Mouse (Mus musculus): ENCODE measurements at regions not wholly inside any gene's neighbourhood (a gene's known extent, or its start where the extent isn't known, plus 50 kb on each side); places are given as distances from the start of the nearest gene placed in this dataset.

DNA sequence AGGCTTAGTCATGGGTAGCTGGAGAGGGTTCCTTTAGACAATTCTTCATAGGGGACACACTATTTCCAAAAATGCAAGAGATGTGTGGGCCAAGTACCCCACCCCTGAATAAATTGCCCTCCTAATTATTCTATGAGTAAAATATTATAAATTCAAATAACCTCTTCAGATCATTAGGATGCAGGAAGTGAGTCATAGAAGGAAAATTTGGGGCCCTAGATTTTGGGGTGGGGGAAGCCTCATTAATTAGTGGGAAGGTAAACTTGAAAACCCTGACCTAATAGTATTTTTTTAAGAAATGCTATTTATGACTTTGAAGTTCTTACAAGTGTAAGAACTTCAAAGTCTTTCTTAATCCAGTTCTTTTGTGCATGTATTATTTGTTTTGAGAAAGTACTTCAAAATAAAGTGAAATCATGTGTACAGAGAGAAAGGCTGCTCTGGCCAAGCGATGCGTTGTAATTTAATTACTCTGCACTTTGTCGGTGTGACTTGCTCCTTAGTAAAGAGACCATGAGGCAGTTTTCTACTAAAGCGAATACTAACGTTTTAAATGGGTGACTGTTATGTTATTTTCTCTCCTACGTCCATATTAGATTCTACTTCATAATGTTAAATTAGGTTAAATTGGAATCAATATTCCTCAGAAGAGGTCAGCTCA lies 200.6 kb downstream of the Tgfb2 start:
- H3K27me3 ChIP-seq (ENCODE audit: insufficient read depth, low read length), result no peaks in the 10 kb centered on the region
- no peak overlapping the region for H3K9ac ChIP-seq
- H3K4me1 ChIP-seq (ENCODE audit: insufficient read depth), result no peaks in the 10 kb centered on the region
- no peaks in the 10 kb centered on the region for H3K9me3 ChIP-seq (ENCODE audit: low read length)
- H3K36me3 ChIP-seq (ENCODE audit: insufficient read depth), result no peaks in the 10 kb centered on the region
- no peak overlapping the region for H3K4me2 ChIP-seq (ENCODE audit: low read depth)
- no peak overlapping the region for H3K4me3 ChIP-seq (ENCODE audit: low read depth, low read length)
- ATAC-seq (no peak), DNase-seq (no peak)
- H3K27ac ChIP-seq (ENCODE audit: low read depth, low read length), result no peak overlapping the region
- 14% methylated on average over 6 of the region's 6 CpGs for WGBS
- no peak for TF ChIP-seq CTCF (IDR thresholded peaks at IDR 0.05; ENCODE audit: low read depth)

DNA sequence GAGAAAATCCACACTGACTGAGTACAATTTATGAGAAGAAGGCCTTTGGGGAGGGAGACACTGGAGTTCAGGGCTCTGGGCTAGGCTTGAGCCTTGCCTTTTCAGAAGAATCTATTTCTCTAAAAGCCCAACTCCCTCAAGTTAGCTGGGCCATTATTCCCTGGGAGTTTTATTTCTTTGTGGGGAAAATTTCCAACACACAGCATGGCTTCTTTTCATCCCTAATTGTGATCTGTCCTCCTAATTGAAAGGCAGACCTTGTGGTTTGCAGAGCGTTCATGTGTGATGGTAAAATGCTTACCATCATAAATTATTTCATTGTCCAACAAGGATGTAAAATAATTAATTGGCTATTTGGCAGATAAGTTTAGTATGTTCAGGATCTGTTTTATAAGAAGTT lies 204.1 kb downstream of the Tgfb2 start:
- ATAC-seq, result no peak
- Histone ChIP-seq H3K4me3 (ENCODE audit: low read depth, low read length) (no peak overlapping the region), H3K27me3 (ENCODE audit: insufficient read depth, low read length) (no peaks in the 10 kb centered on the region), H3K4me1 (ENCODE audit: insufficient read depth) (no peaks in the 10 kb centered on the region), H3K27ac (ENCODE audit: low read depth, low read length) (no peak overlapping the region), H3K9ac (no peak overlapping the region), H3K4me2 (ENCODE audit: low read depth) (no peak overlapping the region), H3K36me3 (ENCODE audit: insufficient read depth) (no peaks in the 10 kb centered on the region), H3K9me3 (ENCODE audit: low read length) (no peaks in the 10 kb centered on the region)
- 26% methylated on average over 1 of the region's 1 CpGs for WGBS
- no peak for TF ChIP-seq CTCF (IDR thresholded peaks at IDR 0.05; ENCODE audit: low read depth)
- no peak for DNase-seq

- no peak overlapping the region for H3K4me3 ChIP-seq (ENCODE audit: low read depth, low read length)
- no peaks in the 10 kb centered on the region for H3K9me3 ChIP-seq (ENCODE audit: low read length)
- H3K9ac ChIP-seq, result no peak overlapping the region
- no peaks in the 10 kb centered on the region for H3K4me1 ChIP-seq (ENCODE audit: insufficient read depth)
- DNase-seq, result no peak
- no peak overlapping the region for H3K4me2 ChIP-seq (ENCODE audit: low read depth)
- WGBS, result 79% methylated on average over 1 of the region's 1 CpGs
- TF ChIP-seq CTCF (IDR thresholded peaks at IDR 0.05; ENCODE audit: low read depth), result no peak
- H3K36me3 ChIP-seq (ENCODE audit: insufficient read depth), result no peaks in the 10 kb centered on the region
- no peaks in the 10 kb centered on the region for H3K27me3 ChIP-seq (ENCODE audit: insufficient read depth, low read length)
- no peak overlapping the region for H3K27ac ChIP-seq (ENCODE audit: low read depth, low read length)
- no peak for ATAC-seq
Observed at GRCm38 (mm10) chr1:186497872-186498271, 207.9 kb downstream of the Tgfb2 start.

DNA sequence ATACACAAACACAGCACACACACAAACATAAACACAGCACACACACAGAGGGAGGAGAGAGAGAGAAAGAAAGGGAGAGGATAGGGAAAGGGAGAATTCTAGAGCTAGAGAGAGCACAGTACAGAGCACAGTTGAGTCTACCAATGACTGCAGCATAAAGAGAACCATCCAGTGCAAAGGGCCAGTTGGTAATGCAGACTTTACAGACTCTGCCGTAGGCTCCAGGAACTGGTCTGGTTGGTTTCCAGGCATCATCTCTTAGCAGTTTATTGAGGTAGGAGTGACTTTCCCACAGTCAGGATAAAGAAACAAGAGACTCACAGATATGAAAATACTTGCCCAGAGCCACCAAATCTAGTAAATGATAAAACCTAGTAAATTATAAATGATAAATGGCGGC lies 208.5 kb downstream of the Tgfb2 start:
- 93% methylated on average over 2 of the region's 2 CpGs for WGBS
- ATAC-seq, result no peak
- no peak overlapping the region for H3K27ac ChIP-seq (ENCODE audit: low read depth, low read length)
- H3K27me3 ChIP-seq (ENCODE audit: insufficient read depth, low read length), result no peaks in the 10 kb centered on the region
- no peak overlapping the region for H3K4me3 ChIP-seq (ENCODE audit: low read depth, low read length)
- no peak for DNase-seq
- H3K9me3 ChIP-seq (ENCODE audit: low read length), result no peaks in the 10 kb centered on the region
- H3K36me3 ChIP-seq (ENCODE audit: insufficient read depth), result no peaks in the 10 kb centered on the region
- TF ChIP-seq CTCF (IDR thresholded peaks at IDR 0.05; ENCODE audit: low read depth), result no peak
- no peak overlapping the region for H3K4me2 ChIP-seq (ENCODE audit: low read depth)
- H3K9ac ChIP-seq, result no peak overlapping the region
- H3K4me1 ChIP-seq (ENCODE audit: insufficient read depth), result no peaks in the 10 kb centered on the region

- no peak for ATAC-seq
- no peak for DNase-seq
- TF ChIP-seq CTCF (IDR thresholded peaks at IDR 0.05; ENCODE audit: low read depth), result no peak
- Histone ChIP-seq H3K27me3 (ENCODE audit: insufficient read depth, low read length) (no peaks in the 10 kb centered on the region), H3K9me3 (ENCODE audit: low read length) (no peaks in the 10 kb centered on the region), H3K36me3 (ENCODE audit: insufficient read depth) (no peaks in the 10 kb centered on the region), H3K27ac (ENCODE audit: low read depth, low read length) (no peak overlapping the region), H3K4me2 (ENCODE audit: low read depth) (no peak overlapping the region), H3K4me3 (ENCODE audit: low read depth, low read length) (no peak overlapping the region), H3K4me1 (ENCODE audit: insufficient read depth) (no peaks in the 10 kb centered on the region), H3K9ac (no peak overlapping the region)
- 90% methylated on average over 5 of the region's 5 CpGs for WGBS
Observed at GRCm38 (mm10) chr1:186494411-186494783, 211.4 kb downstream of the Tgfb2 start.

DNA sequence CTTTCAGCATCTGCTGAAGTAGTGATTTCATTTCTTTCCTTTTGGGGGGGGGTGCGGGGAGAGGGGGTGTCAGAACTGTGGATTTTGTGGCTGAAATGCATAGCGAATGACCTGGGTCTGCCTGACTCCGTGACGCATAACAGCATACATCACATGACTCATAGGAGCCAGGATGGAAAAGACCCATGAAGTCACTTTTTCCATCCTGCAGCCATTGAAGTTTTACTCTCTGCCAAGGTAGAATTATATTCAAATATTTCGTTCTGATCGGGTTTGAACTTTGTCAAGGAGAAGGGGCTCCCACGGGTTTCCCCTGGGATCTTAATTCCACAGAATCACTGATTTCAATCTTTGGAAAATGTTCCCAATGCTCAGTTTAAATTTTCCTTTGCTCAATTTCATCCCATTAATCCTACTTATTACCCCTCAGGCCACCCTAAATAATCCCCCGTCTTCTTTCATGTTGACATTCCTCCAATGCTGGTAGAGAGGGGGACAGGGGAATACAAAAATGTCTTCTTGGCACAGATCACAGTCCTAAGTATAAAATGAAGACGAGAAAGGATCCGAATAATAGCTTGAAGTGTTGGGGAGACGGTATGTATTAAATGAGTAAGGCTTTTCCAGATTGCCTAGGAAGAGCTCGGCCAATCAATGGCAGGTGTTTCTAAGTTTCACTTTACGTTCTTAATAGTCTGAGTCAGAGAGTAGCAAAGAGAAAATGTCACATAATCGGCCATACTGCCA lies 212.0 kb downstream of the Tgfb2 start:
- TF ChIP-seq CTCF (IDR thresholded peaks at IDR 0.05; ENCODE audit: low read depth), result no peak
- 80% methylated on average over 14 of the region's 14 CpGs for WGBS

DNA sequence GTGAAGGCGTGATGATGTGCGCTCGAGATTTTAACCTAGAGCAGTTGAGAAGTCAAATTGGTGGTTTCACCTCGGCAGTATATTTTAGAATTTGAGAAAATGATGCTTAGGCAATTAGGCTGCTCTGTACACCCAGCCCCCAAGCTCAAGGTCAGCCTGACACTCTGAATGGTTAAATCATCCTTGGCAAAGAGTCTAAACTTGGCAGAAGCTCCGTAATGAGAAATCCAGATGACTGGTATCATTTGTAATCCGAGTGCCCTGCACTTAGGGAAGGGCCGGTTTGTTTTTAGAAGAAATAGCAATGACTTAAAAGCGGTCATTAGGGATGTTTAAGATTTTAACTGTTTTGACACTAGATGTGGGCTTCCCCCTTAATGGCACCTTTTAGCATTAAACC lies 223.6 kb downstream of the Tgfb2 start:
- Histone ChIP-seq H3K36me3 (ENCODE audit: insufficient read depth) (no peaks in the 10 kb centered on the region), H3K4me2 (ENCODE audit: low read depth) (no peak overlapping the region), H3K27me3 (ENCODE audit: insufficient read depth, low read length) (no peaks in the 10 kb centered on the region), H3K27ac (ENCODE audit: low read depth, low read length) (no peak overlapping the region), H3K9ac (no peak overlapping the region), H3K4me1 (ENCODE audit: insufficient read depth) (no peaks in the 10 kb centered on the region), H3K4me3 (ENCODE audit: low read depth, low read length) (no peak overlapping the region), H3K9me3 (ENCODE audit: low read length) (no peaks in the 10 kb centered on the region)
- no peak for DNase-seq
- TF ChIP-seq CTCF (IDR thresholded peaks at IDR 0.05; ENCODE audit: low read depth), result no peak
- ATAC-seq, result no peak
- 57% methylated on average over 8 of the region's 8 CpGs for WGBS

More for the DNA sequence above, 212.0 kb downstream of the Tgfb2 start:
- Histone ChIP-seq H3K27me3 (ENCODE audit: insufficient read depth, low read length) (no peaks in the 10 kb centered on the region), H3K9me3 (ENCODE audit: low read length) (no peaks in the 10 kb centered on the region), H3K9ac (no peak overlapping the region), H3K4me2 (ENCODE audit: low read depth) (no peak overlapping the region), H3K4me1 (ENCODE audit: insufficient read depth) (no peaks in the 10 kb centered on the region), H3K27ac (ENCODE audit: low read depth, low read length) (no peak overlapping the region), H3K4me3 (ENCODE audit: low read depth, low read length) (no peak overlapping the region), H3K36me3 (ENCODE audit: insufficient read depth) (no peaks in the 10 kb centered on the region)
- DNase-seq, result no peak
- ATAC-seq, result no peak
